Mouse (Mus musculus) erythroblast, embryonic 14.5 days (primary cell): ENCODE measurements around the gene Syn2. TPM values are rescaled to one million over a fixed set of nuclear protein-coding genes. Genes with fewer than 3 reads are reported as not detected.

Experiments
- H3K27me3 ChIP-seq: 2 replicates; pipeline ENCODE4 v1.6.1; 2012; ENCODE audit warnings: inconsistent platforms; ENCODE audit not compliant: control insufficient read depth
- H3K36me3 ChIP-seq: 2 replicates; pipeline ENCODE4 v1.6.1; 2012; ENCODE audit warnings: mild to moderate bottlenecking, inconsistent platforms; ENCODE audit not compliant: control insufficient read depth
- H3K4me1 ChIP-seq: 2 replicates; pipeline ENCODE4 v1.6.1; 2012; ENCODE audit warnings: inconsistent platforms; ENCODE audit not compliant: control insufficient read depth
- H3K4me3 ChIP-seq: replicated peaks from 2 replicates; pipeline ENCODE3; 2012; ENCODE audit warnings: moderate library complexity, mild to moderate bottlenecking, inconsistent platforms
- H3K9me3 ChIP-seq: 2 replicates; pipeline ENCODE4 v1.6.1; 2012; ENCODE audit warnings: low read length, inconsistent platforms, mixed read lengths; ENCODE audit not compliant: control insufficient read depth
- GATA1 ChIP-seq: IDR thresholded peaks from 2 replicates; pipeline ENCODE4 v1.6.1; 2012; ENCODE audit warnings: low read length, inconsistent platforms, mixed read lengths
- TAL1 ChIP-seq: IDR thresholded peaks from 3 replicates; pipeline ENCODE4 v1.6.1; 2012; ENCODE audit warnings: low read length, inconsistent platforms, mixed read lengths
- polyA plus RNA-seq: library from polyadenylated mRNA; stranded (reverse); fragments of >175 nt; gene quantifications from 2 replicates; pipeline ENCODE4 v1.2.3, GENCODE M21; 2012

Gene Syn2
- polyA plus RNA-seq, 1 experiment: not detected

GRCm38 (mm10) chr6:115165863-115166470, 31.3 kb downstream of the Syn2 start:
- H3K4me3 ChIP-seq: no peak overlapping the region
- no peaks in the 10 kb centered on the region for H3K36me3 ChIP-seq
- H3K27me3 ChIP-seq: no peaks in the 10 kb centered on the region
- TF ChIP-seq GATA1 (no peak), TAL1 (no peak)
- H3K9me3 ChIP-seq: no peaks in the 10 kb centered on the region
- no peaks in the 10 kb centered on the region for H3K4me1 ChIP-seq

GRCm38 (mm10) chr6:115168921-115169320, 34.2 kb downstream of the Syn2 start:
- no peaks in the 10 kb centered on the region for H3K4me1 ChIP-seq
- TF ChIP-seq TAL1 (no peak), GATA1 (no peak)
- no peaks in the 10 kb centered on the region for H3K36me3 ChIP-seq

GRCm38 (mm10) chr6:115169518-115169917, 34.8 kb downstream of the Syn2 start:
- Histone ChIP-seq H3K4me1 (no peaks in the 10 kb centered on the region), H3K4me3 (no peak overlapping the region), H3K9me3 (no peaks in the 10 kb centered on the region), H3K36me3 (no peaks in the 10 kb centered on the region), H3K27me3 (no peaks in the 10 kb centered on the region)
- TF ChIP-seq GATA1 (no peak), TAL1 (no peak)

More at GRCm38 (mm10) chr6:115168921-115169320, 34.2 kb downstream of the Syn2 start:
- Histone ChIP-seq H3K27me3 (no peaks in the 10 kb centered on the region), H3K9me3 (no peaks in the 10 kb centered on the region), H3K4me3 (no peak overlapping the region)

- Histone ChIP-seq H3K4me3 (no peak overlapping the region), H3K9me3 (no peaks in the 10 kb centered on the region), H3K27me3 (no peaks in the 10 kb centered on the region), H3K36me3 (no peaks in the 10 kb centered on the region), H3K4me1 (no peaks in the 10 kb centered on the region)
- no peak for TF ChIP-seq GATA1
- TF ChIP-seq TAL1: no peak
These were observed 40.1 kb downstream of the Syn2 start for GRCm38 (mm10) chr6:115174845-115175244.

GRCm38 (mm10) chr6:115178826-115179225, 44.1 kb downstream of the Syn2 start:
- TF ChIP-seq GATA1 (no peak), TAL1 (no peak)
- H3K4me3 ChIP-seq: no peak overlapping the region
- H3K4me1 ChIP-seq: no peaks in the 10 kb centered on the region
- no peaks in the 10 kb centered on the region for H3K9me3 ChIP-seq
- no peaks in the 10 kb centered on the region for H3K27me3 ChIP-seq
- no peaks in the 10 kb centered on the region for H3K36me3 ChIP-seq

- TF ChIP-seq GATA1 (no peak), TAL1 (no peak)
- Histone ChIP-seq H3K4me3 (no peak overlapping the region), H3K9me3 (no peaks in the 10 kb centered on the region), H3K27me3 (no peaks in the 10 kb centered on the region), H3K4me1 (no peaks in the 10 kb centered on the region), H3K36me3 (no peaks in the 10 kb centered on the region)
These were observed 46.4 kb downstream of the Syn2 start for GRCm38 (mm10) chr6:115181094-115181493.

GRCm38 (mm10) chr6:115191111-115191510, 56.4 kb downstream of the Syn2 start:
- Histone ChIP-seq H3K4me1 (no peaks in the 10 kb centered on the region), H3K27me3 (no peaks in the 10 kb centered on the region), H3K9me3 (no peaks in the 10 kb centered on the region), H3K36me3 (no peaks in the 10 kb centered on the region), H3K4me3 (no peak overlapping the region)
- TF ChIP-seq GATA1 (no peak), TAL1 (no peak)

GRCm38 (mm10) chr6:115200753-115201152, 66.1 kb downstream of the Syn2 start:
- no peaks in the 10 kb centered on the region for H3K9me3 ChIP-seq
- no peaks in the 10 kb centered on the region for H3K36me3 ChIP-seq
- H3K4me1 ChIP-seq: no peaks in the 10 kb centered on the region
- no peaks in the 10 kb centered on the region for H3K27me3 ChIP-seq
- no peak overlapping the region for H3K4me3 ChIP-seq
- TF ChIP-seq TAL1: no peak
- no peak for TF ChIP-seq GATA1

GRCm38 (mm10) chr6:115203029-115203428, 68.3 kb downstream of the Syn2 start:
- H3K9me3 ChIP-seq: no peaks in the 10 kb centered on the region
- H3K4me3 ChIP-seq: no peak overlapping the region
- no peaks in the 10 kb centered on the region for H3K27me3 ChIP-seq
- no peaks in the 10 kb centered on the region for H3K36me3 ChIP-seq
- TF ChIP-seq TAL1 (no peak), GATA1 (no peak)
- H3K4me1 ChIP-seq: no peaks in the 10 kb centered on the region

GRCm38 (mm10) chr6:115210187-115210586, 75.5 kb downstream of the Syn2 start:
- TF ChIP-seq TAL1: no peak
- no peak for TF ChIP-seq GATA1
- H3K9me3 ChIP-seq: no peaks in the 10 kb centered on the region
- no peaks in the 10 kb centered on the region for H3K27me3 ChIP-seq
- no peaks in the 10 kb centered on the region for H3K4me1 ChIP-seq
- H3K36me3 ChIP-seq: no peaks in the 10 kb centered on the region
- H3K4me3 ChIP-seq: no peak overlapping the region
